Comparison of ENCODE assay signal across 8 mouse cellular contexts in the genomic region with DNA sequence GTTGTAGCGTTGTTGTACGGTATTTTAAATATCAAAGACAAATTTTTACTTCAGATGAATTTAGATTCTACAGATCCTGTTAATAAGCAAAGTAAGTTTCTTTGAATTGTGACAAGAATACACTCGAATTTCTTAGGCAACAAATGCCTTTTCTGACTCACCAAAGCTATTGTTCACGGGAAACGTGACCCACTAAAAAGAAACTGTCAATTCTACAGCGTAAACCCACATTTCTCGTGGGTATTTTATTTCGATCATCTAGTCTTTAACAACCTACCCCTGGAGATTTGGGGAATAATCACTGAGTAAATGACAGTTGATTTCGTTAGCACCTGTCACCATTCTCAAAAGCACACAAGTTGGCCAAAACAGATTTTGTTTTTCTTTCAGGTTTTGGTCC. TPM values are rescaled to one million over a fixed set of nuclear protein-coding genes. Genes with fewer than 3 reads are reported as not detected.
DNase-seq lines count a peak whose midpoint lies in the region; ATAC-seq and TF ChIP-seq lines count a peak whose summit lies in the region.

No protein-coding gene starts in this region.

- no peak for ATAC-seq in limb, embryonic 14.5 days (ENCODE audit: low FRiP score, low read depth)
- ATAC-seq in stomach, embryonic 16.5 days (ENCODE audit: insufficient read depth, low FRiP score): no peak

- H3K27ac ChIP-seq in cerebellum, adult 2 months (ENCODE audit: insufficient read depth, low read length): no peak overlapping the region
- no peak overlapping the region for H3K27ac ChIP-seq in testis, adult 2 months (ENCODE audit: control insufficient read depth, insufficient read depth, low read depth, low read length)
- H3K27ac ChIP-seq in limb, embryonic 14.5 days (replicated peaks; ENCODE audit: low read depth, low read length): peak overlapping the region; percentile 99
- peak overlapping the region; percentile 99 for H3K27ac ChIP-seq in stomach, embryonic 16.5 days (ENCODE audit: low read length)

- peak overlapping the region; percentile 66 for H3K4me3 ChIP-seq in cerebellum, adult 2 months (replicated peaks; ENCODE audit: insufficient read depth, low read depth, low read length)
- H3K4me3 ChIP-seq in testis, adult 2 months (ENCODE audit: control insufficient read depth, low read depth, low read length): peak overlapping the region; percentile 88; the same call in 1 of the 2 replicates
- H3K4me3 ChIP-seq in limb, embryonic 14.5 days (replicated peaks; ENCODE audit: low read length): peak overlapping the region; percentile 89
- H3K4me3 ChIP-seq in stomach, embryonic 16.5 days (replicated peaks; ENCODE audit: low read length): peak overlapping the region; percentile 96

- TF ChIP-seq POLR2A in cerebellum, adult 2 months (IDR thresholded peaks at IDR 0.05; ENCODE audit: borderline replicate concordance, insufficient read depth, low read length): no peak
- no peak for TF ChIP-seq POLR2A in testis, adult 2 months (IDR thresholded peaks at IDR 0.05; ENCODE audit: control insufficient read depth, low read depth, low read length)
- no peak for TF ChIP-seq POLR2A in limb, embryonic 14.5 days (IDR thresholded peaks at IDR 0.05; ENCODE audit: borderline replicate concordance, extremely low read depth, insufficient read depth, insufficient read length)

- no peak for TF ChIP-seq CTCF in cerebellum, adult 2 months (IDR thresholded peaks at IDR 0.05; ENCODE audit: borderline replicate concordance, insufficient read depth, low read depth, low read length)
- TF ChIP-seq CTCF in testis, adult 2 months (IDR thresholded peaks at IDR 0.05; ENCODE audit: control insufficient read depth, insufficient read depth, insufficient replicate concordance, low read depth, low read length): no peak

- no peaks in the 10 kb centered on the region for H3K4me1 ChIP-seq in cerebellum, adult 2 months (ENCODE audit: control insufficient read depth, insufficient read depth, low read length)
- no peaks in the 10 kb centered on the region for H3K4me1 ChIP-seq in testis, adult 2 months (ENCODE audit: control insufficient read depth, insufficient read depth, low read length)
- H3K4me1 ChIP-seq in limb, embryonic 14.5 days (ENCODE audit: control insufficient read depth, insufficient read depth, low read length): peaks cover 9% of the 10 kb centered on the region
- 0 out of 2 replicates have a peak, but pooled peaks cover 4% of the 10 kb centered on the region for H3K4me1 ChIP-seq in stomach, embryonic 16.5 days (ENCODE audit: control insufficient read depth, insufficient read depth, low read length)

- H3K9me3 ChIP-seq in limb, embryonic 14.5 days (ENCODE audit: control insufficient read depth, low read length): no peaks in the 10 kb centered on the region
- H3K9me3 ChIP-seq in stomach, embryonic 16.5 days (replicated peaks; ENCODE audit: control insufficient read depth, low read length): no peaks in the 10 kb centered on the region

- DNase-seq in cerebellum, adult 2 months: no peak
- no peak for DNase-seq in cerebellum, adult 8-10 months
- DNase-seq in testis, postnatal 10 days (ENCODE audit: low spot score): no peak
- no peak for DNase-seq in limb, embryonic 14.5 days (ENCODE audit: low spot score)
- no peak for DNase-seq in cerebellum, adult 11 months
- no peak for DNase-seq in spleen, postnatal 10 days (ENCODE audit: low spot score in 2 of 2)

- H3K9ac ChIP-seq in limb, embryonic 14.5 days (ENCODE audit: low read depth, low read length, severe bottlenecking): peak overlapping the region; percentile 99
- H3K9ac ChIP-seq in stomach, embryonic 16.5 days (ENCODE audit: low read length): peak overlapping the region; percentile 99

- H3K27me3 ChIP-seq in cerebellum, adult 2 months (ENCODE audit: control insufficient read depth, insufficient read depth, low read length): no peaks in the 10 kb centered on the region
- no peaks in the 10 kb centered on the region for H3K27me3 ChIP-seq in testis, adult 2 months (ENCODE audit: control insufficient read depth, insufficient read depth, low read length)
- H3K27me3 ChIP-seq in limb, embryonic 14.5 days (ENCODE audit: control insufficient read depth, insufficient read depth, low read length): no peaks in the 10 kb centered on the region
- no peaks in the 10 kb centered on the region for H3K27me3 ChIP-seq in stomach, embryonic 16.5 days (ENCODE audit: control insufficient read depth, insufficient read depth, low read length)

- peak overlapping the region; percentile 73 for H3K4me2 ChIP-seq in limb, embryonic 14.5 days (replicated peaks; ENCODE audit: low read depth, low read length, severe bottlenecking)
- H3K4me2 ChIP-seq in stomach, embryonic 16.5 days (ENCODE audit: low read depth, low read length): peak overlapping the region; percentile 68

- H3K36me3 ChIP-seq in testis, adult 2 months (ENCODE audit: control insufficient read depth, insufficient read depth, low read length): no peaks in the 10 kb centered on the region
- H3K36me3 ChIP-seq in limb, embryonic 14.5 days (ENCODE audit: control insufficient read depth, insufficient read depth, low read length): no peaks in the 10 kb centered on the region
- H3K36me3 ChIP-seq in stomach, embryonic 16.5 days (ENCODE audit: control insufficient read depth, insufficient read depth, low read length): no peaks in the 10 kb centered on the region

- 3% methylated on average over 9 of the region's 9 CpGs for WGBS in cerebellum, adult 2 months
- 7% methylated on average over 9 of the region's 9 CpGs for WGBS in limb, embryonic 14.5 days
- 5% methylated on average over 9 of the region's 9 CpGs for WGBS in stomach, embryonic 16.5 days

RNA-seq across cellular contexts. Expression of gene Ezh2, which starts 1.6 kb away (rescaled TPM):
- 24.3 and 24.4 TPM in 2 replicates for polyA plus RNA-seq in cerebellum, adult 2 months (2012; rRNA removed)
- polyA plus RNA-seq in testis, adult 2 months (2012; rRNA removed): 39.5 and 50.5 TPM in 2 replicates
- polyA plus RNA-seq in limb, embryonic 14.5 days (2012; rRNA removed): 121 and 153 TPM in 2 replicates
- 81.0 and 84.6 TPM in 2 replicates for polyA plus RNA-seq in limb, embryonic 14.5 days (2014; fragmentation: Nextera tagmentation; extraction: Ambion mirVana)
- polyA plus RNA-seq in stomach, embryonic 16.5 days (2015; fragmentation: Nextera tagmentation; extraction: Ambion mirVana): 59.4 and 64.4 TPM in 2 replicates

Comparison
In these comparisons a context has a peak if more than half of its experiments do, and no peak if none do; other contexts are left out.
1. H3K27ac ChIP-seq: peak in limb, embryonic 14.5 days (single experiment) and stomach, embryonic 16.5 days (single experiment); none in cerebellum, adult 2 months (single experiment) and testis, adult 2 months (single experiment).
2. Peak in every context shown above with its lines, with median percentiles within 50 percentile points of each other: H3K4me3 ChIP-seq.